Mouse (Mus musculus): ENCODE results near the gene Xrcc1.

Gene Xrcc1

GRCm38 (mm10) chr7:24595464-24595863 lies 49.4 kb downstream of the Xrcc1 start:
- ChIA-PET CTCF (interaction anchor here in 2 of 4 experiments (1.1 to 2.3 kb wide), 2 partner anchors 31 to 40 kb away, joined by 6 to 8 read pairs; no protein-coding TSS in a partner anchor), POLR2A (interaction anchor here in 3 of 4 experiments (0.7 to 1.6 kb wide), 5 partner anchors 10 to 24 kb away, joined by 3 to 4 read pairs (median 4); no protein-coding TSS in a partner anchor)

GRCm38 (mm10) chr7:24598121-24598520 lies 52.0 kb downstream of the Xrcc1 start:
- CTCF ChIA-PET: interaction anchor here (0.6 to 4.4 kb wide), 17 partner anchors 9 to 386 kb away, joined by 3 to 84 read pairs (median 4); partner anchors contain the start of gene Lypd3 (in 1 of the 4)
- POLR2A ChIA-PET: interaction anchor here in 1 of 4 experiments (0.9 kb wide), 1 partner anchor 11 kb away, joined by 4 read pairs; the partner anchor contains the start of genes Ethe1 and Zfp575

- CTCF ChIA-PET: interaction anchor here (0.5 to 4.4 kb wide), 65 partner anchors 11 to 1068 kb away, joined by 3 to 84 read pairs (median 4); partner anchors contain the start of genes Phldb3 (in 3 of the 4), Lypd3 (in 2 of the 4), Rabac1 (in 2 of the 4) and Cadm4 (in 1 of the 4)
Measured at GRCm38 (mm10) chr7:24599211-24600067, 53.4 kb downstream of the Xrcc1 start.

GRCm38 (mm10) chr7:24600941-24601597 lies 55.0 kb downstream of the Xrcc1 start:
- CTCF ChIA-PET: interaction anchor here (0.5 to 4.4 kb wide), 151 partner anchors 9 to 493 kb away, joined by 3 to 84 read pairs (median 5); partner anchors contain the start of genes Phldb3 (in 4 of the 4), Ethe1 (in 3 of the 4), Zfp575 (in 3 of the 4) and Lypd3 (in 2 of the 4)

More at GRCm38 (mm10) chr7:24599211-24600067, 53.4 kb downstream of the Xrcc1 start:
- POLR2A ChIA-PET: interaction anchor here (0.6 to 1.1 kb wide), 8 partner anchors 11 to 247 kb away, joined by 3 to 5 read pairs (median 3); partner anchors contain the start of genes Irgq (in 1 of the 4) and Phldb3 (in 1 of the 4)

GRCm38 (mm10) chr7:24605561-24605960 lies 59.5 kb downstream of the Xrcc1 start:
- ChIA-PET CTCF (no interaction called here), POLR2A (interaction anchor here in 1 of 4 experiments (1.0 to 2.0 kb wide), 2 partner anchors 11 to 73 kb away, joined by 4 read pairs; no protein-coding TSS in a partner anchor)

More at GRCm38 (mm10) chr7:24600941-24601597, 55.0 kb downstream of the Xrcc1 start:
- POLR2A ChIA-PET: interaction anchor here in 3 of 4 experiments (0.6 to 1.7 kb wide), 22 partner anchors 8 to 301 kb away, joined by 3 to 8 read pairs (median 4); partner anchors contain the start of genes Zfp428 (in 2 of the 3), Cadm4 (in 1 of the 3), Irgq (in 1 of the 3) and Phldb3 (in 1 of the 3)

GRCm38 (mm10) chr7:24606046-24606445 lies 60.0 kb downstream of the Xrcc1 start:
- POLR2A ChIA-PET: interaction anchor here in 2 of 4 experiments (0.6 to 2.0 kb wide), 2 partner anchors 12 to 13 kb away, joined by 3 to 4 read pairs; no protein-coding TSS in a partner anchor
- CTCF ChIA-PET: interaction anchor here in 1 of 4 experiments (0.6 to 0.7 kb wide), 5 partner anchors 46 to 724 kb away, joined by 3 to 7 read pairs (median 5); no protein-coding TSS in a partner anchor

GRCm38 (mm10) chr7:24608017-24608416 lies 61.9 kb downstream of the Xrcc1 start:
- ChIA-PET POLR2A (interaction anchor here in 1 of 4 experiments (0.6 kb wide), 1 partner anchor 43 kb away, joined by 3 read pairs; no protein-coding TSS in a partner anchor), CTCF (no interaction called here)

GRCm38 (mm10) chr7:24608561-24608960 lies 62.5 kb downstream of the Xrcc1 start:
- ChIA-PET CTCF (no interaction called here), POLR2A (interaction anchor here in 1 of 4 experiments (0.6 kb wide), 1 partner anchor 44 kb away, joined by 3 read pairs; no protein-coding TSS in a partner anchor)

GRCm38 (mm10) chr7:24610144-24610878 lies 64.2 kb downstream of the Xrcc1 start, which contains the start of gene Phldb3:
Gene Phldb3 (plus strand): TSS chr7:24610763.
- ChIA-PET POLR2A (interaction anchor here in 3 of 4 experiments (0.6 to 2.0 kb wide), 20 partner anchors 8 to 362 kb away, joined by 3 to 17 read pairs (median 4); partner anchors contain the start of genes Rabac1 (in 2 of the 3), Rps19 (in 1 of the 3) and Smg9 (in 1 of the 3)), CTCF (interaction anchor here (0.6 to 3.5 kb wide), 28 partner anchors 9 to 484 kb away, joined by 3 to 25 read pairs (median 5); partner anchors contain the start of genes Pinlyp (in 1 of the 4), Xrcc1 (in 1 of the 4) and Zfp428 (in 1 of the 4))

GRCm38 (mm10) chr7:24610879-24611494 lies 64.9 kb downstream of the Xrcc1 start:
- ChIA-PET POLR2A (interaction anchor here (0.6 to 2.0 kb wide), 21 partner anchors 8 to 362 kb away, joined by 3 to 17 read pairs (median 4); partner anchors contain the start of genes Rabac1 (in 2 of the 4) and Rps19 (in 1 of the 4)), CTCF (interaction anchor here (0.5 to 3.5 kb wide), 26 partner anchors 8 to 483 kb away, joined by 3 to 25 read pairs (median 4); partner anchors contain the start of genes Pinlyp (in 1 of the 4), Xrcc1 (in 1 of the 4) and Zfp428 (in 1 of the 4))

- ChIA-PET POLR2A (interaction anchor here (0.7 to 2.0 kb wide), 14 partner anchors 8 to 278 kb away, joined by 3 to 17 read pairs (median 5); partner anchors contain the start of gene Rps19 (in 1 of the 4)), CTCF (interaction anchor here (0.5 to 3.5 kb wide), 27 partner anchors 7 to 482 kb away, joined by 3 to 25 read pairs (median 4); partner anchors contain the start of gene Zfp428 (in 1 of the 4))
Measured at GRCm38 (mm10) chr7:24611709-24612108, 65.6 kb downstream of the Xrcc1 start.

- ChIA-PET POLR2A (interaction anchor here in 3 of 4 experiments (0.6 to 2.0 kb wide), 6 partner anchors 7 to 176 kb away, joined by 3 to 17 read pairs (median 5); no protein-coding TSS in a partner anchor), CTCF (interaction anchor here in 3 of 4 experiments (0.5 to 3.5 kb wide), 14 partner anchors 7 to 353 kb away, joined by 3 to 25 read pairs (median 4); no protein-coding TSS in a partner anchor)
Measured at GRCm38 (mm10) chr7:24612308-24612910, 66.3 kb downstream of the Xrcc1 start.

GRCm38 (mm10) chr7:24614816-24615215 lies 68.7 kb downstream of the Xrcc1 start:
- POLR2A ChIA-PET: interaction anchor here in 2 of 4 experiments (0.5 to 0.6 kb wide), 3 partner anchors 14 to 757 kb away, joined by 3 read pairs; no protein-coding TSS in a partner anchor
- CTCF ChIA-PET: interaction anchor here in 2 of 4 experiments (0.9 to 1.5 kb wide), 6 partner anchors 11 to 28 kb away, joined by 3 to 7 read pairs (median 4); no protein-coding TSS in a partner anchor

GRCm38 (mm10) chr7:24617763-24618162 lies 71.7 kb downstream of the Xrcc1 start:
- POLR2A ChIA-PET: interaction anchor here in 1 of 4 experiments (2.7 kb wide), 1 partner anchor 11 kb away, joined by 19 read pairs; no protein-coding TSS in a partner anchor
- CTCF ChIA-PET: interaction anchor here in 3 of 4 experiments (0.5 to 2.0 kb wide), 3 partner anchors 17 to 134 kb away, joined by 3 to 7 read pairs (median 6); no protein-coding TSS in a partner anchor

GRCm38 (mm10) chr7:24618374-24618773 lies 72.3 kb downstream of the Xrcc1 start:
- CTCF ChIA-PET: interaction anchor here in 3 of 4 experiments (0.6 to 2.4 kb wide), 10 partner anchors 10 to 44 kb away, joined by 3 to 33 read pairs (median 16); no protein-coding TSS in a partner anchor
- POLR2A ChIA-PET: interaction anchor here in 2 of 4 experiments (0.6 to 2.7 kb wide), 8 partner anchors 9 to 222 kb away, joined by 3 to 19 read pairs (median 4); no protein-coding TSS in a partner anchor
